Mouse (Mus musculus) brown adipose tissue, adult 24 weeks (tissue): ENCODE data around the gene Ascc1. TPM values are rescaled to one million over a fixed set of nuclear protein-coding genes. Genes with fewer than 3 reads are reported as not detected.
"Not testable (repeated sequence)": the region's sequence is repeated elsewhere in the genome, so short reads cannot be mapped to it uniquely, and the experiment has no call there.

Source experiments
- H3K27ac ChIP-seq: fragments of 200-500 bp; replicated peaks from 2 replicates; pipeline ENCODE4 v1.5.1; 2012; ENCODE audit warnings: low read depth, mild to moderate bottlenecking, low read length
- H3K4me1 ChIP-seq: fragments of 200-500 bp; 2 replicates; pipeline ENCODE4 v1.6.1; 2012; ENCODE audit warnings: low read length, mixed read lengths; ENCODE audit not compliant: control insufficient read depth, insufficient read depth, insufficient read length
- H3K4me3 ChIP-seq: fragments of 200-500 bp; 2 replicates; pipeline ENCODE4 v1.5.1; 2012; ENCODE audit warnings: low read depth, mild to moderate bottlenecking, low read length, moderate library complexity; ENCODE audit not compliant: insufficient read depth
- polyA plus RNA-seq: library from polyadenylated mRNA; stranded (reverse); fragments of >200 nt; gene quantifications from 2 replicates; pipeline ENCODE4 v1.2.4, GENCODE M21; 2012; ENCODE audit not compliant: missing spikeins, insufficient read depth, insufficient read length

Gene Ascc1
- polyA plus RNA-seq, 1 experiment, result 20.6 TPM

DNA sequence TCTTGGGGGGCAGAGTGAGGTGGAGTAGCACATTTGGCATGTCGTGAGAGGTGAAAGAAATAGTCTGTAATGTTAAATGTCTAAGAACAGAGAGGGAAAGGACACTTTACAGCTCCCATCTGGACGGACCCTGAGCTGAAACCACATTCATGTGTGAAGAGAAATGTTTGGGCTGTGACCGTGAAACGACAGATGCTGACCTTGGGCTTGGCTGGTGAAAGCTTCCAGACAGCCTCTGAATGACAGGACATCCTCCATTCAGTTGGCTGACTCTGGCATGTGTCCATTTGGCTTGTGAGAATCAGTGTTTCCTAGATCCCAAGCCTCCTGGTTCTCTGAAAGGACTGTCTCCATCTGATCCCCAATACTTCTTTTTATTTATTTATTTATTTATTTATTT, 14.6 kb upstream of the Ascc1 start:
- no peak overlapping the region for H3K27ac ChIP-seq
- H3K4me1 ChIP-seq, result no peaks in the 10 kb centered on the region
- no peak overlapping the region for H3K4me3 ChIP-seq

DNA sequence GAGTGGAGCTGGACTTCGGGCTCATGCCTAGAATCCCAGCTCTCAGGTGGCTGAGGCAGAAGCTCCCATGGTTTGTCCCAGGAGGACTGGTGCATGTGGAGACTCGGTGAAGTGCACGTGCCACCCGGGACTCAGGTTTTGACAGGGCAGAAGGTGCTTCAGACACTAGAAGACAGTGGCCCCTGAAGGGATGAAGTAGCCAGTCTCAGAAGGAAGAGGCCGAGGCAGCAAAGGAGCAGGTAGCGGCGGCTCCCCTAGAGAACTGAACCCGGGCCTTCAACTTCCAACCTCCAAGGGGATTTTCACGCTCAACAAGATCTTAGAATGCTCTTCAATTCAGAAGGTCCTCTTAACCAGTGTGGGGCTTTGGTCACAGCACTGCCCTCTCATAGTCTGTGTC, 12.2 kb upstream of the Ascc1 start:
- Histone ChIP-seq H3K27ac (no peak overlapping the region), H3K4me3 (no peak overlapping the region), H3K4me1 (no peaks in the 10 kb centered on the region)

DNA sequence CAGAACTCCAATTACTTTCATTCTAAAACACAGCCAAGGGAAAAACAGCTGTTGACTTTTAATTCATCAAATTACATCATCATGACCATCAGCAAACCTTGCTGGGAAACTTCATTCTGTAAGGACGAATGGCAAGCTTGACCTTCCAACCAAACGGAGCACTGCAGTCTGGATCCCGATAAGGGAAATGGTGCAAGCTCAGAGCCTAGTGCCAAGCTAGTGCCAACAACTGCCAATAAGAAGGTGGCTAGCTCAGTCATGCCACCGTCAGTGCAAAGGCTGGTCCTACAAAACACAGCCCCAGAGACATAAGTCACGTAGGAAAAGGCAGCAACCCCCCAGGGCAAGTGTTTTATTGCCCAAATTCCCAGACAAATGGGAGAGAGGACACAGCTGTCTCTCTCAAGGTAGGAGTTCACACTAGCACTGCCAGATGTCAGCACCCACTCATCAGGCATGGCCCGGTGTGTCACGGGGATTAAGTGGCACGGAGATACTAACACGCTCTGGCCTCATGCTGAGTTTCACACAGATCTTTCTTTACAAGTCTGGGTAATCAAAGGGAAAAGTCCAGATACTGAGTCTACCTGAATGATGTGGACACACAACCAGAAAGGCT, 11.2 kb upstream of the Ascc1 start:
- no peak overlapping the region for H3K4me3 ChIP-seq
- peak overlapping the region; percentile 28; the same call in 1 of the 2 replicates for H3K27ac ChIP-seq
- H3K4me1 ChIP-seq, result no peaks in the 10 kb centered on the region

DNA sequence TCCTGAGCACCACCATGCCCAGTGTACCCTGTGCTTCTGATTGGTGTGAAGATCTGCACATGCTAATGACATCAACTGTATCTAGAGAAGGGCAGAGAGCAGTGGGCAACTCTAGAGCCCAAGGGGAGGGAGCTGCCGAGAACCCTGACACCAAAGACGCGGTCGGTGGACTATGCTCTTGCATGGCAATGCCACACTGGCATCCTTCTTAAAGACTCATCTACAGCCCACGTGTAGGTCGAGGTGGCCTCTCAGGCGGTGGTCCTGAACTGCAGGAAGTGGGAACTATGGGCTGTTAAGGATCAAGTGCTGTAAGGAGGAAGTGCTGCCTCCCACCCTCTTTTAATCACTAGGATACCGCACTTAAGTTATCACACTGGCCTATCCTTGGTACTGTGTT, 10.6 kb upstream of the Ascc1 start:
- Histone ChIP-seq H3K27ac (no peak overlapping the region), H3K4me3 (no peak overlapping the region), H3K4me1 (no peaks in the 10 kb centered on the region)

DNA sequence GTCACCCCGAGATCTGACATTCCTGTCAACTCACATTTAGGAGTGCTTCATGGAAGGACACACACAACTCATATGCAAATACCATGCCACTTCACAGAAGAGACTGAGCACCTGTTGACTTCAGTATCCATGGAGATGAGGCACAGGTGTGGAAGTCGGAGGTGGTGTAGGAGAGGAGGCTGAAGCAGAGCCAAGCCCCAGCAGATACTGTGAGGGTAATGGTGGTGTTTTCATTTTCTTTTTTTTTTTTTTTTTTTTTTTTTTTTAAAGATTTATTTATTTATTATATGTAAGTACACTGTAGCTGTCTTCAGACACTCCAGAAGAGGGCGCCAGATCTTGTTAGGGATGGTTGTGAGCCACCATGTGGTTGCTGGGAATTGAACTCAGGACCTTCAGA, 8.8 kb upstream of the Ascc1 start:
- H3K27ac ChIP-seq, H3K4me3 ChIP-seq, H3K4me1 ChIP-seq: not testable (repeated sequence)

DNA sequence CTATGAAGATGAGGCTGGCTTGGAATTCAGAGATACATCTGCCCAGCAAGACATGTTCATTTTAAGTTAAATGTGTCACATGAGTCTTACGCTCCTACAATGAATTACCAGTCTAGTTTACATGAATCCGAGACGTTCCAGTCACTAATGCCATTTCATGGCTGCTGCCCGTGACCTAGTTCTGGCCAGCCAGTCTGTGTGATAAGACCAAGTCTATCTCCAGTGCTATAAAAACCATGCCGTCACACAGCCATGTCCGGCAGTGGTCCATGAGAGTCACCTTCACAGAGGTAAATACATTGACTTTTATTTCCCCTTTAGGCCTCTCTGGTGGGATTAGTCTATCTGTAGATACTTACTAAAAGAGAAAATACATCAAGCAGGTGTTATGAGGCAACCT, 6.7 kb upstream of the Ascc1 start:
- Histone ChIP-seq H3K27ac (no peak overlapping the region), H3K4me1 (no peaks in the 10 kb centered on the region), H3K4me3 (no peak overlapping the region)

DNA sequence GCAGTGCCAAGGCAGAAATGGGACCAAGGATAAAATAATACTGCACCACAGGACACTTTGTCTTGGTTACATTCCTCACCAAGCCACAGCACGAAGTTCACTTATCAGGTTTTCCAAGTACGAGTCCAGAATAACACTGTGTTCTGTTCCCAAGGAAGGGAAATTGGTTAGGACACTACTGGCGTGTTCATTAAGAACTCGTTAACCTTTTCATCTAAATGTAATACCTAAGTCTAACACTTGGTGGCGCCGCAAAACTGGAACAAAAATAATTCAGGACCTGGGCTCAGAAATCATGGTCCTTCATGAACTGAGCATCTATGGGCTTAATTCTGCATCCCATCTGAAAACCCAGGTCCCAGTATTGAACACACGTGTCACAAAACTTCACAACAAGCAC, 5.0 kb upstream of the Ascc1 start:
- Histone ChIP-seq H3K4me1 (peaks cover 4% of the 10 kb centered on the region; the same call in 1 of the 2 replicates), H3K27ac (no peak overlapping the region), H3K4me3 (no peak overlapping the region)

DNA sequence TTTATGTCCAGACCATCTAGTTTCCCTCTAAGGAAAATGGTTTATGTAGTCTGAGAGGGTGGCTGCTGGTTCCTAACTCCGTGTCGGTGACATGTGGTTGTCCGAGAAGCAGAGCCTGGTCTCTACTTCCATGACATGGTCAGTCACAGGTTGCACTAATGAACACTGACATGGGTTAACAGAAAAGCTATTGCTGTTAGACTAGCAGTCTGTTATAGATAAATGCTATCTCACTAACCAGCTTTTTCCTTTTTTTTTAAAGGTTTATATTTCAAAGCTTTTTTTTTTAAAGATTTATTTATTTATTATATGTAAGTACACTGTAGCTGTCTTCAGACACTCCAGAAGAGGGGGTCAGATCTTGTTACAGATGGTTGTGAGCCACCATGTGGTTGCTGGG, 3.5 kb upstream of the Ascc1 start:
- H3K4me3 ChIP-seq, result no peak overlapping the region

DNA sequence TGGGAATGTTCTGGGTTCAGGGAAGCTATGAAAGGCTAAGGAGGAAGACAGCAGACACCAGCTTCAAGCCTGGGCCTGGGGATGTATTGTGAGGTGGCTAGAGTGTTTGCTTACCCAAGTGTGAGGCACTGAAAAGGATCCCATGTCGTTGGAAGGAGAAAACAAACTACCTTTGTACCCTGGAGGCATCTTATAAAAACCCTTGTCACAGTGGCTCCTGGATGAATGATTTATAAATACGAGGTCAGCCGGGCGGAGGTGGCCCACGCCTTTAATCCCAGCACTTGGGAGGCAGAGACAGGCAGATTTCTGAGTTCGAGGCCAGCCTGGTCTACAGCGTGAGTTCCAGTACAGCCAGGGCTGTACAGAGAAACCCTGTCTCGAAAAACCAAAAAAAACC, 942 bp upstream of the Ascc1 start:
- H3K27ac ChIP-seq, H3K4me1 ChIP-seq: not testable (repeated sequence)

More for the DNA sequence above, 3.5 kb upstream of the Ascc1 start:
- Histone ChIP-seq H3K4me1 (peaks cover 4% of the 10 kb centered on the region; the same call in 1 of the 2 replicates), H3K27ac (no peak overlapping the region)

DNA sequence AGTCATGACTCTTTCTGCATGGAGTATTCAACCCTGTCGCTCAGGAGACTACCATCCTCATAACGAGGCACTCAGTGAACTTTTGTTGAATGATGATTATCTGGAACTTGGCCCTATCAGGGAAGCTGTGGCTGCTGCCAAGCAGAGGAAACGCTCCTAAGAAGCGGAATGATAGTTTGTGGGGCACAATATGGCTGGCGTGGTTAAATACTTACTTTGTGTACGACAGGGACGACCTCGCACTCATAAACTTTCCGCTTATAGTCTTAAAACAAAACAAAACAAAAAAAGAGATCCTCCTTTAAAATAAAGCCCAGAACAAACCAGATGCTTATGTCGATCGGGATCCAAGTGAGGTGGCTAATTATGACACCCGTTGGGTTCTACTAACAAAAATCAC, 402 bp upstream of the Ascc1 start:
- Histone ChIP-seq H3K27ac (peak overlapping the region; percentile 55), H3K4me1 (peaks cover 4% of the 10 kb centered on the region; the same call in 1 of the 2 replicates), H3K4me3 (peak overlapping the region; percentile 77)

More for the DNA sequence above, 942 bp upstream of the Ascc1 start:
- H3K4me3 ChIP-seq, result peak overlapping the region; percentile 23; the same call in 1 of the 2 replicates

DNA sequence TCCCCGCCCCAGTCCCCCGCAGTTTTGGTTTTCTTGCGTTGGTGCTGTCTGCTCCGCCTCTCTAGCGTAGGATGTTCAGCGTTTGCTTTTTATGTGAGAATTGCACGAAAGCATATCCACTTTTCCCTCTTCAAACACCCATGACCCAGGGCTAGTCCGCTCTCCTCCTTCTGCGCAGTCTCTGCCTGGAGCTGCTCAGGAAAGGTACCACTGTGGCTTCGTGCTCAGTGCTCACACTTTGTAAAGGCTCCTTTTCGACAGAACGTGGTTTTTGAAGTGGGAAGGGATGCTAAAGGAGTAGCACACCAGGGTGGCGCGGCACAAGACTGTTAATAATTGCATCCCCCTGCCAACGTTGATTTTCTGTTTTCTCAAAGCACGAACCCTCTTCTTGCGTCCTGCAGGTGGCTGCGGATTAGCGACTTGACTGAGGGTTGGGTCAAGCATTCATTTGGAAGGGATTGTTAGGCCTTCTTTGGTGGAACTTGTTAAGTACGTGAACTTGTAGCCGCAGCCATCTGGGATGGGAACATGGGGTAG, 678 bp downstream of the Ascc1 start:
- peak overlapping the region; percentile 77 for H3K4me3 ChIP-seq
- peak overlapping the region; percentile 70 for H3K27ac ChIP-seq
- peaks cover 4% of the 10 kb centered on the region; the same call in 1 of the 2 replicates for H3K4me1 ChIP-seq

DNA sequence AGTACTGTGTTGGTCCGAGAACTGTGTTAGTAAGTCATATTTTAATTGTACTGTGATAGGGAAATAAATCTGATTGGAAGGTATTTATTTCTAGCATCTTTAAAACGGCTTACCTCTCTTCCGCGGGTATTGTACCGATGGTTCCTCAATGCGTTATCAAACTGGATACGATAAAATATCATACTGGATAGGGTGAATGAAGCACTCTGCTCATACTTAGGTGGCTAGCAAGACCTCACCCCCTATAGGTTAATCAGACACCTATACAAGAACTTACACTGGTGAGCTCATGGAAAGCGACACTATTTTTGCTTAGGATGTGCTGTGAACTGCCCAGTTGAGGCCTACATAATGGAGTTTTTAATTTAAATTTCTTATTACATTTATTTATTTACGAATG, 1.2 kb downstream of the Ascc1 start:
- peak overlapping the region; percentile 77 for H3K4me3 ChIP-seq
- H3K4me1 ChIP-seq, result peaks cover 4% of the 10 kb centered on the region; the same call in 1 of the 2 replicates
- peak overlapping the region; percentile 70 for H3K27ac ChIP-seq

DNA sequence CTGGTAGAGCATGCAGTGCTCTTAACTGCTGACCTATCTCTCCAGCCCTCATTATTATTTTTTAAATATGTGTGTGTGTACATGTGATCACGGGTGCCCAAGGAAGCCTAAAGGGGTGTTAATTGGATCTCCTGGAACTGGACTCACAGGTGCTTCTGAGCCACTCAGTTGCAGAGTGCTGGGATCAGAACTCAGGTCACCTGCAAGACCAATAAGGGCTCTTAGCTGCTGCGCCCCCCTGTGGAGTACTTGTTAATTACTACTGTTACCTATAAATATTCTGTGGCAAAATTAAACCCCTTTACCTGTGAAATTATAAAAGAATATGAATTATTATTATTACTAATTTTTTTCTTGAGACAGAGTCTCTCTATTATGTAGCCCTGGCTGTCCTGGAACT, 2.7 kb downstream of the Ascc1 start:
- H3K27ac ChIP-seq, result no peak overlapping the region
- no peak overlapping the region for H3K4me3 ChIP-seq
- H3K4me1 ChIP-seq, result peaks cover 4% of the 10 kb centered on the region

DNA sequence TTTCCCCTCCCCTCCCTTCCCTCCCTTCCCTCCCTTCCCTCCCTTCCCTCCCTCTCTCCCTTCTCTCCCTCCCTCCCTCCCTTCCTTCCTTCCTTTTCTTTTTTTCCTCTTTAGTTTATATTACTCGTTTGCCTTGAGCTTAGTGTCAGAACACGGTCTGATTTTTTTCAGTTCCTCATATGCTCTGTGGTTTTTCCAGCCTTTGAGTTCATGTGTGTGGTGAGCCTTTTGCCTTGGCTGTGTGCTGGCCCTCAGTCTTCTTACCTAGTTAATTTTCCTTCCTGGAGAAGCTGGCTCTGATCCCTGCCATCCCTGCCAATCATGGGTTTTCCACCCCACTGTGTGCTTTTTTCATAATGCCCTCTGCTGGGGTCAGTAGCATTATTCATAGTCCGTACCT, 6.5 kb downstream of the Ascc1 start:
- Histone ChIP-seq H3K27ac (0 out of 2 replicates have a peak overlapping the region, but pooled peaks have one; percentile 5), H3K4me3 (no peak overlapping the region), H3K4me1 (no peaks in the 10 kb centered on the region; the same call in 1 of the 2 replicates)

DNA sequence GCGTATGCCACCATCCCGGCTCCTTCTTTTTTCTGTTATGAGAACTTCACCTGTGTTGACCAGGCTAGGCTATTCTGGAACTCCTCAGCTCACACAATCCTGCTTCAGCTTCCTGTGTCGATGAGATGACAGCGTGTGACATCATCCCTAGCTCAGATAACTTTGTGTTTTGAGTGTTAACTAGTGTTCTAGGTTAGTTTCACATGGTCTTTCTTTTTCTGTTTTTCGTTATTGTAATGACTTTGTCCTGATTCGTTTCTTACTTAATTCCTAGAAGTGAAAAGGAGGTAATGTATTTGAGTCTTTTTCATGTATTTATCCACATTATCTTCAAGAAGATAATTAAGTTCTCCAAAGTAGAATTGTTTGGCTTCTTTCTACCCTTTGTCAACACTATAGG, 13.6 kb downstream of the Ascc1 start:
- no peak overlapping the region for H3K4me3 ChIP-seq
- H3K4me1 ChIP-seq, result no peaks in the 10 kb centered on the region
- H3K27ac ChIP-seq, result no peak overlapping the region

DNA sequence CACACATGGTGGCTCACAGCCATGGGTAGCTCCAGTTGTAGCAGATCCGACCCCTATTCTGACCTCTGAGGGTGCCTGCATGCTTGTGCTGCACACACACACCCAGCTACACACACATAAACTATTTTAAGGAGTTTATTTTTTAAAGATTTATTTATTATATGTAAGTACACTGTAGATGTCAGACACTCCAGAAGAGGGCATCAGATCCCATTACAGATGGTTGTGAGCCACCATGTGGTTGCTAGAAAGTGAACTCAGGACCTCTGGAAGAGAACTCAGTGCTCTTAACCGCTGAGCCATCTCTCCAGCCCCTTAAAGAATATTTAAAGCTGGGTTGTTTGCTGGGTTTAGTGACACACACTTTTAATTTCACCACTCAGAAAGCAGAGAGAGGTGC, 16.7 kb downstream of the Ascc1 start:
- Histone ChIP-seq H3K27ac (no peak overlapping the region), H3K4me1 (no peaks in the 10 kb centered on the region), H3K4me3 (no peak overlapping the region)
